Mouse (Mus musculus) lung, postnatal 0 days (tissue): ENCODE results near the gene Dock4. TPM values are rescaled to one million over a fixed set of nuclear protein-coding genes. Genes with fewer than 3 reads are reported as not detected.

Source experiments
- ATAC-seq: fragments of 200-750 bp; cut with Nextera tagmentation; 2 replicates; pipeline ENCODE4 v1.8.0; 2017; ENCODE audit warnings: moderate library complexity
- DNase-seq: peaks from one replicate; pipeline ENCODE4 v3.0.0-alpha.2; 2016; ENCODE audit warnings: low spot score
- H3K27ac ChIP-seq: fragments of 300-500 bp; sonication (generic); 2 replicates; pipeline ENCODE4 v1.5.1; 2014; ENCODE audit warnings: antibody characterized with exemption, mild to moderate bottlenecking, low read length, mixed read lengths
- H3K27me3 ChIP-seq: fragments of 300-500 bp; sonication (generic); replicated peaks from 2 replicates; pipeline ENCODE4 v1.6.1; 2014; ENCODE audit warnings: low read length, mixed read lengths; ENCODE audit not compliant: insufficient read depth
- H3K36me3 ChIP-seq: fragments of 300-500 bp; sonication (generic); 2 replicates; pipeline ENCODE4 v1.6.1; 2014; ENCODE audit warnings: low read length, mixed read lengths; ENCODE audit not compliant: insufficient read depth
- H3K4me1 ChIP-seq: fragments of 300-500 bp; sonication (generic); 2 replicates; pipeline ENCODE4 v1.6.1; 2014; ENCODE audit warnings: antibody characterized with exemption, low read depth, low read length, mixed read lengths; ENCODE audit not compliant: insufficient read depth
- H3K4me2 ChIP-seq: fragments of 300-500 bp; sonication (generic); replicated peaks from 2 replicates; pipeline ENCODE4 v1.6.1; 2014; ENCODE audit warnings: low read depth, mild to moderate bottlenecking, low read length, moderate library complexity, mixed read lengths
- H3K4me3 ChIP-seq: fragments of 300-500 bp; sonication (generic); 2 replicates; pipeline ENCODE4 v1.5.1; 2014; ENCODE audit warnings: low read depth, low read length
- H3K9ac ChIP-seq: fragments of 300-500 bp; sonication (generic); replicated peaks from 2 replicates; pipeline ENCODE4 v1.6.1; 2014; ENCODE audit warnings: low read depth, mild to moderate bottlenecking
- H3K9me3 ChIP-seq: fragments of 300-500 bp; sonication (generic); 2 replicates; pipeline ENCODE4 v1.6.1; 2016; ENCODE audit warnings: low read length, mixed read lengths
- CTCF ChIP-seq: IDR thresholded peaks from 2 replicates; pipeline ENCODE4 v1.5.1; 2016; ENCODE audit warnings: antibody characterized with exemption, mild to moderate bottlenecking
- EP300 ChIP-seq: IDR thresholded peaks from 2 replicates; pipeline ENCODE4 v1.6.1; 2016; ENCODE audit warnings: antibody characterized with exemption, mild to moderate bottlenecking, control low read depth
- WGBS: fragments of 180-500 bp; shearing (Covaris S2); extraction: QIAGEN DNeasy Blood & Tissue Kit; methylation state at CpG from one replicate; pipeline ENCODE4 v1.1.7; 2014; 5-methylcytosine and 5-hydroxymethylcytosine counted together
- polyA plus RNA-seq: library from polyadenylated mRNA; unstranded; fragments of >200 nt; fragmentation: Nextera tagmentation; extraction: Ambion mirVana; gene quantifications from 2 replicates; pipeline ENCODE4 v1.2.1, GENCODE M21; 2015

The Dock4 gene
- polyA plus RNA-seq, 1 experiment from 2014 or later, result 18.5 TPM

GRCm38 (mm10) chr12:40458977-40459376 is 13.2 kb downstream of the Dock4 start:
- Histone ChIP-seq H3K4me1 (peaks cover 5% of the 10 kb centered on the region; the same call in 1 of the 2 replicates), H3K36me3 (no peaks in the 10 kb centered on the region), H3K27me3 (no peaks in the 10 kb centered on the region), H3K4me3 (no peak overlapping the region), H3K27ac (peak overlapping the region; percentile 22), H3K9ac (no peak overlapping the region), H3K9me3 (no peaks in the 10 kb centered on the region), H3K4me2 (no peak overlapping the region)
- TF ChIP-seq EP300 (peak; percentile 95), CTCF (no peak)
- WGBS, result 30% methylated on average over 3 of the region's 3 CpGs
- ATAC-seq, result peak; percentile 84
- DNase-seq, result peak; percentile 77

GRCm38 (mm10) chr12:40459673-40460265 is 14.0 kb downstream of the Dock4 start:
- Histone ChIP-seq H3K4me2 (no peak overlapping the region), H3K9ac (no peak overlapping the region), H3K27ac (peak overlapping the region; percentile 22), H3K36me3 (no peaks in the 10 kb centered on the region), H3K4me3 (no peak overlapping the region), H3K4me1 (peaks cover 10% of the 10 kb centered on the region; the same call in 1 of the 2 replicates), H3K27me3 (no peaks in the 10 kb centered on the region), H3K9me3 (no peaks in the 10 kb centered on the region)
- ATAC-seq (no peak), DNase-seq (no peak)
- TF ChIP-seq EP300 (no peak), CTCF (no peak)
- 59% methylated on average over 6 of the region's 6 CpGs for WGBS

GRCm38 (mm10) chr12:40462693-40463235 is 17.0 kb downstream of the Dock4 start:
- TF ChIP-seq EP300, result no peak
- TF ChIP-seq CTCF, result no peak
- no peaks in the 10 kb centered on the region for H3K9me3 ChIP-seq
- peaks cover 10% of the 10 kb centered on the region; the same call in 1 of the 2 replicates for H3K4me1 ChIP-seq
- no peak overlapping the region for H3K4me3 ChIP-seq
- 29% methylated on average over 7 of the region's 7 CpGs for WGBS
- H3K36me3 ChIP-seq, result no peaks in the 10 kb centered on the region
- no peak overlapping the region for H3K9ac ChIP-seq
- no peak for DNase-seq
- no peak overlapping the region for H3K4me2 ChIP-seq
- H3K27ac ChIP-seq, result no peak overlapping the region
- peak; percentile 15; the same call in 1 of the 2 replicates for ATAC-seq
- no peaks in the 10 kb centered on the region for H3K27me3 ChIP-seq

GRCm38 (mm10) chr12:40463828-40464227 is 18.1 kb downstream of the Dock4 start:
- Histone ChIP-seq H3K4me3 (no peak overlapping the region), H3K4me2 (no peak overlapping the region; the same call in 1 of the 2 replicates), H3K9ac (no peak overlapping the region), H3K4me1 (peaks cover 5% of the 10 kb centered on the region; the same call in 1 of the 2 replicates), H3K27ac (no peak overlapping the region), H3K36me3 (no peaks in the 10 kb centered on the region), H3K9me3 (no peaks in the 10 kb centered on the region), H3K27me3 (no peaks in the 10 kb centered on the region)
- DNase-seq (peak; percentile 80), ATAC-seq (peak; percentile 80)
- TF ChIP-seq EP300 (no peak), CTCF (no peak)
- WGBS, result 32% methylated on average over 2 of the region's 2 CpGs

- 54% methylated on average over 6 of the region's 6 CpGs for WGBS
- TF ChIP-seq CTCF (no peak), EP300 (no peak)
- ATAC-seq (peak; percentile 30), DNase-seq (no peak)
- no peaks in the 10 kb centered on the region for H3K27me3 ChIP-seq
- H3K4me2 ChIP-seq, result no peak overlapping the region
- peaks cover 5% of the 10 kb centered on the region; the same call in 1 of the 2 replicates for H3K4me1 ChIP-seq
- no peak overlapping the region for H3K4me3 ChIP-seq
- no peaks in the 10 kb centered on the region for H3K9me3 ChIP-seq
- no peak overlapping the region for H3K27ac ChIP-seq
- H3K36me3 ChIP-seq, result no peaks in the 10 kb centered on the region
- no peak overlapping the region for H3K9ac ChIP-seq
These were observed 18.5 kb downstream of the Dock4 start for GRCm38 (mm10) chr12:40464282-40464681.

GRCm38 (mm10) chr12:40468235-40468634 is 22.5 kb downstream of the Dock4 start:
- DNase-seq (no peak), ATAC-seq (no peak)
- H3K4me3 ChIP-seq, result no peak overlapping the region
- no peak overlapping the region for H3K9ac ChIP-seq
- H3K4me2 ChIP-seq, result no peak overlapping the region
- H3K4me1 ChIP-seq, result peaks cover 13% of the 10 kb centered on the region
- no peaks in the 10 kb centered on the region for H3K36me3 ChIP-seq
- no peak overlapping the region for H3K27ac ChIP-seq
- no peaks in the 10 kb centered on the region for H3K9me3 ChIP-seq
- H3K27me3 ChIP-seq, result no peaks in the 10 kb centered on the region
- TF ChIP-seq EP300 (no peak), CTCF (no peak)
- WGBS, result 83% methylated on average over 4 of the region's 4 CpGs
